Mouse (Mus musculus) right cerebral cortex, postnatal 25 days (tissue): ENCODE data around the gene Mrgprf.
A peak's percentile ranks its signal among the peaks of the same experiment; 100 is the strongest.

Experiments
- DNase-seq: peaks from one replicate; pipeline ENCODE4 v3.0.0; 2022

Gene Mrgprf

DNA sequence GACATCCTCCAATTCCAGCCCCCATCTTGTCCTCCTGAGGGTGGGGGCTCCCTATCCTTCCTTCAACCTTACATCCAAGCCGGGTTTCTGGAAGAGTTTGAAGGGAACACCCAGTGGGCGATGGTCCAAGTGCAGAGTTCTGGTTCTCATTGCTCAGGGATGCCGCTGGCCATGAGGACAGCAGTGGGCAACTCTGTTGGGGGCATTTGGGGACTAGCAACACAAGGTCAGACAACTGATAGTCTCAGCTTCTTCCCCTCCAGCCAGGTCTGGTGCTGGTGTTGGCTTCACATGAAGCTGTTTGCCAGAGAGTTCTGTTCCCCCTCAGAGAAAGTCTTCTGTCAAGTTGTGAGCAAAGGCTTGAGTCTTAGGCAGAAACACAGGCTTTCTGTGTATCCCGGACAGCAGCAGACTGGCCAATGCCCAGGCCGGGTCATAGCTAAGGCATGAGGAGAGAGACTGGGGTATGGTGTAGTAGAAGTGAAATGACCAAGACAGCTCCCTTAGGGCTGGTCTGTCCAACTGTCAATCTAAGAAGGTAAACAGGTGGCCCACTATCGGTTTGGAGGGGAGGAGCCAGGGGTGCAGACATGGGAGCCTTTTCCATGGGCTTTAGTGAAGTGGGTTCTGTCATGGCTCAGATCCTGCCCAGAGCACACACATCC lies 845 bp downstream of the Mrgprf start:
- no peak for DNase-seq

DNA sequence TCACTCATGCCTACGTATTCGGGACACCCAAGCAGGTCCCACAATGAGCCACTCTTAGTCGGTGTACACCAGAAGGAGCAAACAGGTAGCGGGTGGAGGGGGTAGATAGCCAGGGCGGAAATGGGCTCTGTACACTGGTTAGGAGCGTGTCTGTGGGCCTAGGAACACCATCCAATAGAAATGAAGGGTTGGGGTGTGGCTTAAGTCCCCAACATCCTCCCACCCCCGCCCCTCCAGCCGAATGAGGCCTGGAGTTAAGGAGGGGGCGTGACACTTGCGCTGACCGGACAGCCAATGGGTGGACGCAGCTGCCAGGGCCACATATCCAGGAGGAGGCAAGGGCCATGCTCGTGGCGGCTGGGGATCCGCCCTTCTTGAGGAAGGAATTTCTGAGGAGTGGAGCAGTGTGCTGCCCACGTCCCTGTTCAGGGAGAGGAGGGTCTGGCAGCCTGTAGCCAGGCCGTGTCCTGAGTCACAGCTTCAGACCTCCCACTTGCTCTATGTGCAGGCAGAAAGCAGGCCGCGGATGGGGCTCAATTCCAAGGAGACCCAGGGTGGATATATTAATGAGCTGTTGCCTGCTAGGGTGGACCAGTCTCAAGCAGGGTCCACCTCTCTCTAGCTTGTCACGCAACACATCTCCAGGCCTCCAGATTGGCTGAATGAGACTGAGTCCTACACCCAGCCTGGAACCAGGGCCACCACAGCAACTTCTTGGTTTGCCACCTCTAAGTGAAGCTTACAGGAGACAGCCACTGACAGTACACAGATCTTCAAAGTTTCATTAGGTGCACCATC lies 2.1 kb downstream of the Mrgprf start:
- no peak for DNase-seq

DNA sequence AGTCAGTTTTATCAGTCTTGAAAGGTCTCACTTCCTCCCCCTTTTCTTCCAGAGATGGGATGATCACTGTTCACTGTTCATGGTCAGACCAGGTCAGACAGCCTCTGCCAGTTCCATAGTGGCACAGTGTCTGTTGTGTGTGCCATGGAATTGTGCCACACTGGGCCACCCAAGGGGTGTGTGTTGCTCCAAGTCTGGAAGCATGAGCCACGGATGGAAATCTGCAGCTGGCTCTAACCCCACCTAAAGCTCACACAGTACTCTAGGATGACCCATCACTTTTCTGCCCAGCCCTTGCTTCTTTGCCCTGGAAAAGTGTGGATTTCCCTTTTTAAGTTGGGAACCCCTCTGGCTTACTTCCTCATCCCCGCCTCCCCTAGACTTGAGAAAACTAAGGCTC lies 3.5 kb downstream of the Mrgprf start:
- DNase-seq = no peak

DNA sequence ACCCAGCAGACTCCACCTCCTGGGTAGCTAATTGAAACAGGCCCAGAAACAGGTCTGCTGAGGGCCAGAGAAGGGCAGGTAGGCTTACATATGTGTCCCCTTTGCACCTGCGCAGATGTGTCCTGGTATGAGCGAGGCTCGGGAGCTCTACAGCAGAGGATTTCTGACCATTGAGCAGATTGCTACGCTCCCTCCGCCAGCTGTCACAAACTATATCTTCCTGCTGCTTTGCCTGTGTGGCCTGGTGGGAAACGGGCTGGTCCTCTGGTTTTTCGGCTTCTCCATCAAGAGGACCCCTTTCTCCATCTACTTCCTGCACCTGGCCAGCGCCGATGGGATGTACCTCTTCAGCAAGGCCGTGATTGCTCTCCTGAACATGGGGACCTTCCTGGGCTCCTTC lies 7.0 kb downstream of the Mrgprf start:
- no peak for DNase-seq

DNA sequence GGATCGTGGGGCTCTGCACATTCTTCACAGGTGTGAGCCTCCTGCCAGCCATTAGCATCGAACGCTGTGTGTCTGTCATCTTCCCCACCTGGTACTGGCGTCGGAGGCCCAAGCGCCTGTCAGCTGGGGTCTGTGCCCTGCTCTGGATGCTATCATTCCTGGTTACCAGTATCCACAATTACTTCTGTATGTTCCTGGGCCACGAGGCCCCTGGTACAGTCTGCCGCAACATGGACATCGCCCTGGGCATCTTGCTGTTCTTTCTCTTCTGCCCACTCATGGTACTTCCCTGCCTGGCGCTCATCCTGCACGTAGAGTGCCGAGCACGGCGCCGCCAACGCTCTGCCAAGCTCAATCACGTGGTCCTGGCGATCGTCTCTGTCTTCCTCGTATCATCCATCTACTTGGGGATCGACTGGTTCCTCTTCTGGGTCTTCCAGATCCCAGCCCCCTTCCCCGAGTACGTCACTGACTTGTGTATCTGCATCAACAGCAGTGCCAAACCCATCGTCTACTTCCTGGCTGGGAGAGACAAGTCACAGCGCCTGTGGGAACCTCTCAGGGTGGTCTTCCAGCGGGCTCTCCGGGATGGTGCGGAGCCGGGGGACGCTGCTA lies 7.5 kb downstream of the Mrgprf start:
- no peak for DNase-seq

DNA sequence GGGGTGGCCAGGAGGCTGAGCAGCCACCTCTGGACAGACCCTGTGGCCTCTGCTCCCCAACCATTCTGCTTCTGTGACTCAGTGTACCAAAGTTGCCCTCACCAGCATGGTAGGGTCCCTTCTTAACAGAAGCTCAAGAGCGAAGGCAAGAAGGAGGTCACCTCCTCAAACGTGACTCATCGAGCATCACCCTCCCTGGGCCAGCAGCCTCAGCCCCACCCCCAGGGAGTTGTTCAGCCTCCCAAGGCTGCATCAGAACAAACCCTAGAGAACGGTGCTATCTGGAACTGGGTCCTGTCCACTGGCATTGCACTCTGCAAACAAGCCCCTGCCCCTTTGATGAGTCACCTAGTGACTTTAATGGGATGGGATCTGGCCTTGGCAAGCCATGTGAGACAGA lies 8.2 kb downstream of the Mrgprf start:
- DNase-seq = no peak

DNA sequence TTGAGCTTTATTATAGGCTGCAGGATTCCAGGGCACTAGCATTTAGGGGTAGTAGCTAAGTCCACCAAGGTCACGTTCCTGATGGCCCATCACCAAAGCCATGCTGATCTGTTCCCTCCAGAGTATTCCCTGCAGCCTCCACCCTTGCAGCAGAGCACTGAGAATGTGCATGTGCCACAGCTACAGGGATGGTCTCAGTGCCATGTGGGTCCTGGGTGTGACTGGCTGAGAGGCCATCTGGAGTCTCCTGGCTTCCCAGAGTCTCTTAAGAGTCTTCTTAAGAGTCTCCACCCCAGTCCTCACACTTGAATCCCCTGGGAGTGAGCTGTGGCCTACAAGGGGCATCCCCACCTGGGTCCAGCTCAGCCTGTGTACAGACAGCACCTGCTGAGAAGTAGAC lies 9.2 kb downstream of the Mrgprf start:
- no peak for DNase-seq

DNA sequence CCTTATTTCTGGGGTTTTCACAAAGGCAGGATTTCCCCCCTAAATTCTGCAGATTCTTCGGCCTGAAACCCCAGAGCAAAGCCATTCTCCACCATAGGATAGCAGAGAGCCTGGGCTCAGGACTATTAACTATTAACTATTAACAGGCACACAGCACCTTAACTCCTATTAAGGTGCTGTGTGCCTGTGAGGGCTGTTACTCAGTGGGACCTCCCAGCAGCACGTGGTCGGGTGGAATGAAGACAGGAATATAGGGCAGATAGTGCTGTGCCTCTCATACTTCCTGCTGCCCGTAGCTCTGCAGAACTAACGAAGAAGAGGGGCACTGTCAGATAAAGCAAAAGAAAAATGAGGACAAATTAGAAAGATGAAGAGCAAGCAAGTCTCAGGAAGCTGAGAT lies 9.9 kb downstream of the Mrgprf start:
- DNase-seq = no peak

DNA sequence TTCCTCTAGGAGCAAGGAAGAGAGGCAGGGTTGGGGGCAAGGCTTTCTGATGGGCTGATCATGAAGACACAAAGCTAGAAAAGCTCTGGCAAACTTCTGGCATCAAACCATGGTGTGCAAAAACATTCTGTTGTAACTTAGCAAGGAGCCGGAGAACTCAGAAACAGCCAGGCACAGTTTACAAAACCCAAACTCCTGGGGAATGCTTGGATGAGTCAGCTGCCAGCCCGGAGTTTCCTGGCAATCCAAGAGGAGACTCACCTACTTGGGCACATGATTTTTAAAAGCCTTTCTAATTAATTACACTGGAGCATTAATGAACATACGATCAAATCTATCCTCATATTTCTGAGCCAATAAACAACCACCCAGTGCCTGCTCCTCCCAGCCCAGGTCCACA lies 11.5 kb downstream of the Mrgprf start:
- DNase-seq = no peak

DNA sequence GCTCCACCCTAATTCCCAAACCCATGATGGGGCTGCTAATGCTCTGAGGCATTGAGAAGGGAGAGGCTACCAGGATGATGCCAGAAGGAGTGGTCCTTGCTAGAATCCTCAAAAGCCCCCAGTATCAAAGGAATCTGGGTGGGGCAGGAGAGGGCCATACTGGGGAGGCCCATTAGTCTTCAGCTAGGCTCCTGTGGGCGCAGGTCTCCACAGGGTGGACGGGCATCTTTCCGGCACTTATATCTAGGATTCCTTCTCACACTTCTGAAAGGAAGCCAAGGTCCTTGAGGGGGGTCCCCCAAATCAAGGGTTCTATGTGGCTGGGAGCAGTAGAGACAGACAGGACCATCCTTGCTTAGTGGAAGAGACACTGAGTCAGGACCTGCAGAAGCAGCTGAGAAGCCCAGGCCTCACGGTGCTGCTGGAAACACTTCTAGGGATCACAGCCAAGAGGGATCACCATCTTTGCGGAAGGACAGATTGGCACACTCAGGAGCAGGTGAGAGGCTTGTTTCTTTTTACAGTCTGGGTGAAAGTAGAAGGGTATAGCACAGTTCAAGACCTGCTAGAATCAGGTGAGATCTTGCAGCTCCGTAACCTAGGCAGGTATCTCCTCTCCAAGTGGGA lies 14.3 kb downstream of the Mrgprf start, which contains the start of gene Mrgprd:
Gene Mrgprd, plus strand, starts transcription at position 51 of the 627 bp plus-strand sequence.
- DNase-seq = no peak

DNA sequence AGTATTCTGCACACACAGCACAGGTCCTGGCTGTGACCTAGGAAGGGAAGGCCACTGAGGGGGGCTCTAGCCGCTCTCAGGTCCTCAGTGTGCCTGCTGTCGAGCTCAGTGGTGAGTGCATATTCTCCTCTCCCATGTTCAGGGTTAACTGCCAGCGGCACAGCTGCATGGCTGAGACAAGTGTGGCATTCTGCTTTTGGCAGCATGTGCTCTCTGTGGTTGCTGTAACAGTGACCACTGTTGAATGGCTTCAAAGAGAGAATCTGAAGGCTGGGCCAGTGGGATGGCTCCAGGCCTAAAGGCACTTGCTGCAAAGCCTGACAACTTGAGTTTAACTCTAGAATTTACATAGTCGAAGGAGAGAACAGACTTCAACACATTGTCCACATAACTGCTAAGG lies 16.9 kb downstream of the Mrgprf start:
- DNase-seq = no peak

DNA sequence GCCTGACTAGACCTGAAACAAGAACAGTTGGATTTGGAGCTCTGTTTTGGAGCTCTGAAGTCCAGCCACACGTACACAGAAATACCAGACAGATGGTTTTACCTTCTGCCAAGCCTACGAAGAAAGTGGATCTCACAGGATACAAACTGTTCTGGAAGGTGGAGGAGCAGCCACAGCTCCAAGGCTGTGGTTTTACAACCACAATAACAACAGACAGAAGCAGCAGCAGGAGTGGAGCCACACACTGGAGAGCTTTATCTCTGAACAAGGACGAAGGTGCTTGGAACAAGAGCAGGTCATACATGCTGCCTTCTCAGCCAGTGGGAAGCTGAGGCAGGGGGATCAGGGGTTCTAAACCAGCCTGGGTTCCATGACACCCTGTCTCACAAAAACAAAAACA lies 18.9 kb downstream of the Mrgprf start:
- peak; percentile 44 for DNase-seq

DNA sequence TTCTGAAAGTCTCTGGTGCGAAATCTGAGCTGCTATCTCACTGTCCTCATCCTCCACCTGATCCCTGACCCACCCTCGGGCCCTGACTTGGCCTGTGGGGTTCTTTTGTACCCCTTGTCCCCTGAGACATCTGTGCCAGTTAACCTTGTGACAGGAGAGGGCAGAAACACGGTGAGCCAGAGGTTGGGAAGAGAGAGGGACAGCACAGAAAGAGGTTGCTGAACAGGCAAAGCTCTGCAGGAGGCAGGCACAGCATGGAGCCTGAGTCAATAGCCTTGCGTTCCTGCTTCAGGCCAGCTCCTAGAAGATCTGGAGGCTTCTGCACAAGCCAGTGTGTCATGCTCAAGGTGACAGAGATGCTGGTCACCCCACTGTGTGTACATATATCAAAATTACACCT lies 23.0 kb downstream of the Mrgprf start:
- DNase-seq = no peak

DNA sequence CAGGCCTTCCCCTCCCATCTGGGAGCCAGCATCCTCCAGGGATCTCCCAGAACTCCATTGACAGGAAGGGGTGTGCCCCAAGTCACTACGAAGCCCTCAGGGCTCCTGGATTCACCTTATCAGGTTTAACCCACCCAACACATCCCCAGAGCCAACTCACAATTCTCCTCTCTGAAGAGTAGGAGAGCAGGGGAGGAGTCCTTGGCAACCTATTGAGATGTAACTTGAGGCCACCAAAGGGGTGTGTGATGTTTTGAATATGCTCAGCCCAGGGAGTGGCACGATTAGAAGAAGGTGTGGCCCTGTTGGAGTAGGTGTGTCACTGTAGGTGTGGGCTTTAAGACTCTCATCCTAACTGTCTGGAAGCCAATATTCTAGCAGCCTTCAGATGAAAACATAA lies 25.1 kb downstream of the Mrgprf start:
- no peak for DNase-seq

DNA sequence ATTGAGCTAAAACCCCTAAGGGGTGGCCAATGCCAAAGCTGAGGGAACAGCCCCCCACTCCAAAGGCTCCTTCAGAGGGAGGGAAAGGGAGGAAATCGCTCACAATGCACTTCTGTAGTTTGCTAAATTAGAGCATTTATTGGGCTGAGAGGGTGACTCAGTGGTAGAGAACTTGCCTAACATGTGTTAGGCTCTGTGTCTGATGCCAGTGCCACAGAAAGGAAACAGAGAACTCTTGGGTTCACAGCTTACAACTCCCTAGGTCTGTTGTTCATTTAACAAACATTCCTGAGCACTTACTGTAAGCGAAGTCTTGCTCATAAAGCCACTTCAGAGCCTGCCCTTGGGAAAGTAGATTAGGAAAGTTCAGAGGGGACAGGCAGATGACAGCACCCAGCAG lies 29.4 kb downstream of the Mrgprf start:
- DNase-seq = no peak

DNA sequence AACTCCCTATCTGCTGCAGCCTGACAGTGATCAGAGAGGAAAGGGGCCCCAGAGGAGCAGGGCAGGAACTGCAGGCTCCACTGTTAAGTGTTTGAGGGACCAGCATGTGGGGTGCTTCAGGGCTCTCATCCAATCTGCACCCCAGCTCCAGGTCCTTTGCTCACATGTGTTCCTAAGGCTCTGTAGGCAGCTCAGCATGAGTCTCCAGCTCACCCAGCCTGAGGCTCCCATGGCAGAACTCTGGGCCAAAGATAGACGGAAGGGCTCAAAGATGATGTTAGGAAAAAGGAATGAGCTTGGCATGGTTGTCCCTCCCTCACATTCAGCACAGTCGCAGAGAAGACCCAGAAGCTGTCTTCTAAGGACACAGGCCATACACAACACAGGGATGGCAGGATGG lies 30.0 kb downstream of the Mrgprf start:
- DNase-seq = no peak

DNA sequence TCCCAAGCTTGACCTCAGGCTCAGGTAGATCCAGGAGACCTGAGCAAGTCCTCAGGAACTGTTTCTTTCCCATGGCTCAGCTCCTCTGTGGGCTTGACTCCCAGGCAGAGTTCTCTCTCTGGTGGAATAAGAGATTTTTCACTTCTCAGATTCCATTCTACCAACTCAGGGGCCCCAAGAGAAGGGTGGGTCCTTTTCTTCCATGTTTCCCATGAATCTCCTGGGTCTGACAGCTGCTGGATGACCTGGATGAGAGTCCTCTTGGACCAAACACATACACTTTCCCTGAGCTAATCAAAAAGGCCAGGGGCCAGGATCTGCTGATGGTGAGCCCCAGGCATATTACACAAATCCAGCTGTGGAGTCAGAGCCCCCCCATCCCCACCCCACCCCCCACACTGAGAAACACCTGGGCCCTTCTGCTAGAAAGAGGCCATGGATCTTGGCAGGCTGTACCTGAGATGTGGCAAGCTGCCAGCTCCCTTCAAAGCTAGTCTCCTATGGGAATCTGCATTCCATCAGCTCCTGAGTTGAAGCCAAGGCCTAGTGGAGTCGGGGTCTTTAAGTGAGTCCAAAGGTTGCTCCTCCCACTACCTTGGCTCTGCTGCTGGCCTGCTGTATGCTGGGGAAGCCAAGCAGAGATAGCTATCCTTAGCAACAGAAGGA lies 31.9 kb downstream of the Mrgprf start:
- no peak for DNase-seq

DNA sequence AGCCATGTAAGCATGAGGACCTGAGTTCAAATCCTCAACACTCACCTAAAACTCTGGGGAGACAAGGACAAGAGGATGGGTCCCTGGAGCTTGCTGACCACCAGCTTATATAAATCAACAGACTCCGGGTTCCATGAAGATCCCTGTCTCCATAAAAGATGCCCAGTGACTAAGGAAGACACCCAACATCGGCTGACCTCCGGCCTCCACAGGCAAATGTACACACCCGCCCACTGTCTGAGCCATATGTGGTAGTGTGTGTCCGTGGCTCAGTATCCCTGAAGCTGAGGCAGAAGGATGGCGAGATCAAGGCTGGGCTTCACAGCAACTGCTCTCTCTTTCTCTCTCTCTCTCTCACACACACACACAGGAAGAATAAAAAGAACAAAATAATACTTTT lies 33.3 kb downstream of the Mrgprf start:
- DNase-seq = no peak

DNA sequence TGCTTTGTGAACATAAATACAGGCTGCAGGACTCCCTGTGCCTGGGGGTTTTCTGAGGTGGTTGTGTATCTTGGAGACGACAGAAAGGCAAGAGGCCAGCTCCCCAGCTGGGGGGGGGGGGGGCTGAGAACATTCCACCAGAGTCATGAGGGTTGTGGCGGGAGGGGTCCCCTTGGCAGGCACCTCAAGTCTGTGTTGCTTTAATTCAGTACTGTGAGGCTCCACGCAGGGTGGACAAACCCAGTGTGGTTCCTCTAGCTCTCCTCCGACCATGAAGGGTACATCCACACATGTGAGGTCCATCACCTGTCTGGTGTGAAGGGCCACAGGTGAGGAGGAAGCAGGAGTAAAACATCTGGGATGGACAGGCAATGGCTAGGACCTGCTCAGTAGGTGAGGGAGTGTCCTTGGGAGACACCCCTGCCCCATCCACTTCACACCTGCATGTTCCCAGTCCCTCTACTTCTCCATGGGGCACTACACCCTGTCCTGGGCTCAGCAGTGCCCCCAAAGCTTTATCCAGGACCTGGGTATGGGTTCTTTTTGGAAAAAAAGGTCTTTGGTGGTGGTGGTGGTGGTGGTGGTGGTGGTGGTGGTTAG lies 33.9 kb downstream of the Mrgprf start:
- DNase-seq = no peak

DNA sequence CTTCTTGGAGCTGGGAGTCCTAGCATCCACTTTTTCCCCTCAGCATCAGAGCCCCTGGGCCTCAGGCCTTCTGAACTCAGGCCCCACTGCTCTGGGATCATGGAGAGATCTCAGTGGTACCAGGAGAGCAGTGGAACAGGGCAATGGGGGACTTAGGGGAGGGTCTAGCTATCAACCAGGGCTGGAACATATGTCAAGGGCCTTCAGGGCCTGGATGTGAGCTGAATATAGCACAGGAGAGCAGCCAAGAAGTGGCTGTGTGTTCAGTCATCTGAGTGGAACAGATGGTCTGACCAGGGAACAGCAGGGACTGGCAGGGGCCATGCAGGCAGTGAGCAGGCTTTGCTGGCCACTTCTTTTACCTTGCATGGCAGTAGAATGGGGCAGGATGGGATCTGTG lies 34.6 kb downstream of the Mrgprf start:
- DNase-seq = no peak

DNA sequence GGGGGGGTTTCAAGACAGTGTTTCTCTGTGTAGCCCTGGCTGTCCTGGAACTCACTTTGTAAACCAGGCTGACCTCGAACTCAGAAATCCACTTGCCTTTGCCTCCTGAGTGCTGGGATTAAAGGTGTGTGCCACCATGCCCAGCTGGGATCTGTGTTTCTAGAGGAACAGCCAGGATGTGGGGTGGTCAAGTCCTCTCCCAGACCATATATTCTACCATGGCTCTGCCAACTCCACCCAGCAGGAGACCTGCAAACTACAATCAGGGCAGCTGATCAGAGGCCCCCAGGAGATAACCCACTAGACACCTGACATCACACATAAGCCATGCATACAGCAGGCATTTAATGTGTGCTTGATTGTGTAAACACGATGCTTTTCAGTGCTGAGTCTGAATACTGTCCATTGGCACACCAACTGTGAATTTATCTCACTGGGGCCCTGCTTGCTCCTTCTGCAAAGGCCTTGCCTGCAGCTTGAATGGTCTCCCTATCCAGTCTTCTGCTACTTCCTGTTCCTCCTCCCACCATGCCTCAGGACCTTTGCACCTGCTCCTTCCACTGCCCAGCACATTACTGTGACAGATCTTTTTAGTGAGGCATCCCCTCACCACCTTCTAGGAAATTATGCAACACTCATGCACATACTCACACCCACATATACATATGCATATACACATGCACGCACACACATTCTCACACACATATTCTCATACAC lies 35.1 kb downstream of the Mrgprf start:
- DNase-seq = no peak

DNA sequence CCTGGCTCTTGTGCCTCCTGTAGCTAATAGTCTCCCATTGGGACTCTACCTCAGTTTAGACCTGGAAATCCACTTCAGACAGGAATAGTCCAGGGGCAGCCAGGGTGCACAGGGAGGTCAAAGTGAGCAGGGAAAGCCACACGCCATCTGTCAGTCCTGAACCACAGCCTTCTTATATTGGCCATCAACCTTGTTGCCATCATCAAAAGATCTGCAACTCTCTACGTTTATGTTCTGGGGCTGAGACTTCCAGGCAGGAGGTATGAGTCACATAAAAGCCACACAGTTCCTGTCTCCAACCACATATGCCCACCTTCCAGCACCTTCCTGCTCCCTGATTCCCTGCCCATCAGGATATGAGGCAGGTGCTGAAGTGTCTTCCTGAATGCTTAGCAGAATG lies 37.3 kb downstream of the Mrgprf start:
- no peak for DNase-seq
